Mouse (Mus musculus) gastrocnemius, postnatal 36 days (tissue): ENCODE data around the gene B4galt7. TPM values are rescaled to one million over a fixed set of nuclear protein-coding genes. Genes with fewer than 3 reads are reported as not detected.

Experiments used
- DNase-seq, 2 experiments: peaks; one replicate each; pipeline ENCODE4 v3.0.0; 2022
- intact Hi-C: fragments of 180-260 bp; cut with DNase I; formaldehyde crosslinking; loops from one replicate; pipeline ENCODE4 v1.15.1; 2025
- total RNA-seq, 2 experiments: library from RNA; stranded (reverse); gene quantifications; 2 replicates each; pipeline ENCODE4 v1.2.3; 2021

The B4galt7 gene
- total RNA-seq, 2 experiments from 2014 or later = 4.3 to 6.5 TPM

DNA sequence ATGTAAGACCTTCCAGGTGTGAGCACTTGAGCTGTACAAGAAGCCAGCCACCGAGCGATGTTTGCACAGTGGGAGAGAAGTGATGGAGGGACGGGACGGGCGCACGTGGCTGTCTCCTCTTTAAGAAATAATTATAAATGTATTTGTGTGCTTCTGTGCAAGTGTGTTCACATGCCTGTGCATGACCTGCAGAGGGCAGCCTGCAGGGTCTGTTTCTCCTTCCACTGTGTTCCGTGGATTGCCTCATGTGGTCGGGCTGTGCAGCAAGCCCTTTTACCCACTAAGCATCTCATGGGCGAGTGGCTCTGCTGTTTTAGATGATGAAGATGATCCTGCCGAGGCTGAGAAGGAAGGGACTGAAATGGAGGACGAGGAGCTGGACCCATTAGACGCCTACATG is 50.4 kb downstream of the B4galt7 start:
- intact Hi-C loops = no loop called here

DNA sequence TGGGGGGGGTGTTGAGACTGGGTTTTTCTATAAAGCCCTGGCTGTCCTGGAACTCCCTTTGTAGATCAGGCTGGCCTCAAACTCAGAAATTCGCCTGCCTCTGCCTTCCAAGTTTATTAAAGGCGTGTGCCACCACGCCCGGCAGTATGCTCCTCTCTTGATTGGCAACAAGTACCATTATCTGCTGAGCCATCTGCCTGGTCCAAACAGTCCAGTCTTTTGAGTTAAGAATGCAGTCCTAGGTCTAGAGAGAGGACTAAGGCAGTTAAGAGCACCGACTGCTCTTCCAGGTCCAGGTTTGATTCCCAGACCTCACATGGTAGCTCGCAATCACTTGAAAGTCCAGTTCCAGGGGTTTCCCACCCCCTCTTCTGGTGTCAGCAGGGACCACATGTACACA is 51.3 kb downstream of the B4galt7 start:
- intact Hi-C loops = no loop called here
- no peak for DNase-seq

More for the DNA sequence above, 50.4 kb downstream of the B4galt7 start:
- DNase-seq = no peak

Other genes with a start within 250 kb of the B4galt7 start
- 10 to 100 TPM; 34.5 to 36.2 TPM for gene Lman2, start 237.1 kb upstream of the B4galt7 start, total RNA-seq
- under 1 TPM; 0.27 to 0.48 TPM for gene Rgs14, start 230.2 kb upstream of the B4galt7 start, total RNA-seq
- not detected for gene Slc34a1, start 201.7 kb upstream of the B4galt7 start, total RNA-seq
- not detected for gene Pfn3, start 184.7 kb upstream of the B4galt7 start, total RNA-seq
- gene F12, start 173.1 kb upstream of the B4galt7 start, total RNA-seq = not detected
- 10 to 100 TPM in 1 of 2 experiments, 1 to 10 TPM in 1; 9.1 to 10.8 TPM for gene Grk6, start 154.8 kb upstream of the B4galt7 start, total RNA-seq
- gene Prr7, start 135.6 kb upstream of the B4galt7 start, total RNA-seq = under 1 TPM; 0.62 to 0.77 TPM
- 1 to 10 TPM; 7.7 TPM for gene Dbn1, start 111.8 kb upstream of the B4galt7 start, total RNA-seq
- gene Pdlim7, start 86.2 kb upstream of the B4galt7 start, total RNA-seq = 100 to 1,000 TPM; 605 to 719 TPM
- gene Dok3, start 70.6 kb upstream of the B4galt7 start, total RNA-seq = 1 to 10 TPM in 1 of 2 experiments, under 1 TPM in 1; 0.74 to 1.2 TPM
- 10 to 100 TPM in 1 of 2 experiments, 1 to 10 TPM in 1; 9.3 to 10.3 TPM for gene Ddx41, start 63.2 kb upstream of the B4galt7 start, total RNA-seq
- 10 to 100 TPM in 1 of 2 experiments, 1 to 10 TPM in 1; 9.6 to 13.4 TPM for gene Fam193b, start 28.8 kb upstream of the B4galt7 start, total RNA-seq
- 10 to 100 TPM; 61.4 to 63.3 TPM for gene Tmed9, start 26.2 kb upstream of the B4galt7 start, total RNA-seq
- gene Caml, start 23.1 kb downstream of the B4galt7 start, total RNA-seq = 1 to 10 TPM; 8.2 TPM
- 10 to 100 TPM; 17.7 to 19.8 TPM for gene Ddx46, start 35.1 kb downstream of the B4galt7 start, total RNA-seq
- gene B230219D22Rik, start 93.2 kb downstream of the B4galt7 start, total RNA-seq = 10 to 100 TPM; 23.7 to 28.5 TPM
- gene Txndc15, start 114.8 kb downstream of the B4galt7 start, total RNA-seq = 10 to 100 TPM; 26.8 to 28.8 TPM
- 10 to 100 TPM; 15.5 to 20.6 TPM for gene Pcbd2, start 127.5 kb downstream of the B4galt7 start, total RNA-seq
- under 1 TPM in 1 of 2 experiments, not detected in 1; 0.20 TPM for gene Catsper3, start 184.7 kb downstream of the B4galt7 start, total RNA-seq
- gene Pitx1, start 236.3 kb downstream of the B4galt7 start, total RNA-seq = under 1 TPM; 0.17 to 0.48 TPM